In the genomic region with DNA sequence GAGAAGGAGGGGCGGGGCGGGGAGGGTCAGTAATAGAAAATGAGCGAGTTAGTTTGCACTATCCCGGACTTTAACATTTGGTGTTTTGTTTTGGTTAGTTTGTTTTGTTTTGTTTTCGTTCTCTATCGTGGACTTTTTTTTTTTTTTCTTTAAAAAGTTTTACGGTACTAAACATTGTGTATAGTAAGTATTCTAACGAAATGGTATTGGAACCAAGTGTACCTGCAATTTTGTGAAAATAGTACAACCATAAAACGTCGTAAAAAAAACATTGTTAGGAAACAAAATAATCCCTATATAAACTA, we compare ENCODE assay signal across 8 mouse cellular contexts. TPM values are rescaled to one million over a fixed set of nuclear protein-coding genes. Genes with fewer than 3 reads are reported as not detected.
DNase-seq lines count a peak whose midpoint lies in the region; ATAC-seq and TF ChIP-seq lines count a peak whose summit lies in the region.

A gene (minus strand): TSS at position 6 of the 305 bp plus-strand sequence.

- DNase-seq in gastrocnemius, adult 2 months, result no peak
- DNase-seq in gastrocnemius, postnatal 10 days, result no peak
- DNase-seq in embryonic facial prominence, embryonic 11.5 days (ENCODE audit: low spot score), result no peak
- DNase-seq in heart, postnatal 36 days, result no peak
- no peak for DNase-seq in midbrain, embryonic 10.5 days (ENCODE audit: low spot score)
- no peak for DNase-seq in ovary, adult 18-20 months (ENCODE audit: low spot score)
- DNase-seq in retina, embryonic 14.5 days (ENCODE audit: low spot score), result no peak
- DNase-seq in layer of hippocampus, adult 8-10 months (ENCODE audit: low spot score in 2 of 2), result no peak

- no peak for TF ChIP-seq CTCF in gastrocnemius, adult 2 months (IDR thresholded peaks at IDR 0.05)

- H3K27me3 ChIP-seq in embryonic facial prominence, embryonic 11.5 days (ENCODE audit: control insufficient read depth, insufficient read depth, low read length), result no peaks in the 10 kb centered on the region
- no peaks in the 10 kb centered on the region for H3K27me3 ChIP-seq in midbrain, embryonic 10.5 days (ENCODE audit: low read depth, poor library complexity, severe bottlenecking)

- H3K27ac ChIP-seq in gastrocnemius, adult 2 months, result peak within 1 kb of the TSS; percentile 72
- H3K27ac ChIP-seq in embryonic facial prominence, embryonic 11.5 days (replicated peaks; ENCODE audit: low read depth, low read length), result no peak within 1 kb of the TSS
- H3K27ac ChIP-seq in midbrain, embryonic 10.5 days (replicated peaks), result peak within 1 kb of the TSS; percentile 82

- H3K9me3 ChIP-seq in embryonic facial prominence, embryonic 11.5 days (replicated peaks; ENCODE audit: control insufficient read depth, low read length), result no peaks in the 10 kb centered on the region
- no peaks in the 10 kb centered on the region for H3K9me3 ChIP-seq in midbrain, embryonic 10.5 days (replicated peaks)

- no peaks in the 10 kb centered on the region for H3K36me3 ChIP-seq in embryonic facial prominence, embryonic 11.5 days (replicated peaks; ENCODE audit: control insufficient read depth, insufficient read depth, low read depth, low read length)
- H3K36me3 ChIP-seq in midbrain, embryonic 10.5 days, result no peaks in the 10 kb centered on the region

- H3K4me2 ChIP-seq in embryonic facial prominence, embryonic 11.5 days (ENCODE audit: low read depth, low read length), result peak within 1 kb of the TSS; percentile 53

- no peaks in the 10 kb centered on the region for H3K4me1 ChIP-seq in embryonic facial prominence, embryonic 11.5 days (ENCODE audit: control insufficient read depth, insufficient read depth, low read length)
- H3K4me1 ChIP-seq in midbrain, embryonic 10.5 days, result no peaks in the 10 kb centered on the region

- no peak for ATAC-seq in embryonic facial prominence, embryonic 11.5 days (replicated peaks; ENCODE audit: insufficient number of reproducible peaks, low FRiP score, low TSS enrichment, low read depth)

- peak within 1 kb of the TSS; percentile 68 for H3K4me3 ChIP-seq in gastrocnemius, adult 2 months
- H3K4me3 ChIP-seq in embryonic facial prominence, embryonic 11.5 days (ENCODE audit: low read depth, low read length), result peak within 1 kb of the TSS; percentile 37
- peak within 1 kb of the TSS; percentile 56 for H3K4me3 ChIP-seq in midbrain, embryonic 10.5 days

- WGBS in embryonic facial prominence, embryonic 11.5 days, result 19% methylated on average over 10 of the region's 10 CpGs
- 26% methylated on average over 10 of the region's 10 CpGs for WGBS in midbrain, embryonic 10.5 days

- H3K9ac ChIP-seq in embryonic facial prominence, embryonic 11.5 days (replicated peaks; ENCODE audit: low read length), result peak within 1 kb of the TSS; percentile 55

- intact Hi-C loops in gastrocnemius, adult 2 months (cut with DNase I), result no loop called here
- intact Hi-C loops in heart, postnatal 36 days (cut with DNase I), result no loop called here

RNA-seq across cellular contexts. Expression of the gene that starts here (rescaled TPM):
- total RNA-seq in gastrocnemius, adult 2 months (2021), result 1 to 10 TPM in 1 of 2 experiments, under 1 TPM in 1; 0.94 to 2.2 TPM
- 1 to 10 TPM; 6.0 to 6.6 TPM for total RNA-seq in gastrocnemius, postnatal 10 days (2021)
- 3.9 and 4.4 TPM in 2 replicates for polyA plus RNA-seq in embryonic facial prominence, embryonic 11.5 days (2014; fragmentation: Nextera tagmentation; extraction: Ambion mirVana)
- 10 to 100 TPM; 10.4 to 16.3 TPM for total RNA-seq in heart, postnatal 36 days (2021)
- polyA plus RNA-seq in midbrain, embryonic 10.5 days (2016; fragmentation: Nextera tagmentation; extraction: Ambion mirVana), result 3.6 and 4.3 TPM in 2 replicates
- total RNA-seq in layer of hippocampus, adult 8-10 months (2022), result 1 to 10 TPM; 3.1 to 4.5 (median 4.2) TPM
